Mouse (Mus musculus): ENCODE results near the gene Rap1gap2. TPM values are rescaled to one million over a fixed set of nuclear protein-coding genes. Genes with fewer than 3 reads are reported as not detected.
A peak's percentile ranks its signal among the peaks of the same experiment; 100 is the strongest.

Gene Rap1gap2
- total RNA-seq, 2 experiments from 2014 or later = 6.2 to 10.7 TPM

DNA sequence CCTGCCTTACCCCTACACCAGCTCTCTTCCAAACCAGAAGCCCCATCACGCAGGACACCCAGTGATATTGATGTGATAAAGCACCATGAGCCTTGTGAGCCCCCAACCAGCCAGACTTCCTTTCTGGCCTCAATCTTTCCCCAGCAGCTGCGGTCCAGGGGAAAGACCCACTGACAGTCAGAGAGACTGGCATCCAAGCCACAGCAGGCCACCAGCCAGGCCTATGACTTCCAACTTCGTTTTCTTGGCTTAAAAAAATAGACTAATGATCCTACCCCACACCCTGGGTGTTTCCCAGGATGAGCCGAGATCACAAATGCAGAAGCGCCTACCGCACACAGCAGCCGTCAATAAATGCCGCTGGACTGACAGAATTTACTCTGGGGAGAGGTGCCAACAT is 151.1 kb downstream of the Rap1gap2 start:
- DNase-seq = no peak

DNA sequence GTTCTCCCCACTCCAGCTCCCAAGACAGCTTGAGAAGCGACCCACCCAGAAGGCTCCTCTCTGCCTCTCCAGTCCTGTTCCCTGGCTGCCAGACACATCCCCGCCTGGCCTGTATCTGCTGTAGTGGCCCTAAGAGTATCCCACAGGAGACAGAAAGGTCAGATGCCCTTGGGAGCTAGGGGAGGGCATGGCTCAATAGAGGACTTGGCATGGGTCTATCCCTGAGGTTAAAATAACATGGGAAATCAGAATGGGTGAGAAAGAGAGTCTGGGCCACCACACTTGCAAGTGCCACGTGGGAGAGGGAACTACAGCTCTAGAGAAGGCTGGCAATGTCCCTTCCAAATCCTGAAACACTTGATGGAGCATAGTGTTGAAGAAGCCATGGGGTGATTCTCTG is 152.3 kb downstream of the Rap1gap2 start:
- no peak for DNase-seq

DNA sequence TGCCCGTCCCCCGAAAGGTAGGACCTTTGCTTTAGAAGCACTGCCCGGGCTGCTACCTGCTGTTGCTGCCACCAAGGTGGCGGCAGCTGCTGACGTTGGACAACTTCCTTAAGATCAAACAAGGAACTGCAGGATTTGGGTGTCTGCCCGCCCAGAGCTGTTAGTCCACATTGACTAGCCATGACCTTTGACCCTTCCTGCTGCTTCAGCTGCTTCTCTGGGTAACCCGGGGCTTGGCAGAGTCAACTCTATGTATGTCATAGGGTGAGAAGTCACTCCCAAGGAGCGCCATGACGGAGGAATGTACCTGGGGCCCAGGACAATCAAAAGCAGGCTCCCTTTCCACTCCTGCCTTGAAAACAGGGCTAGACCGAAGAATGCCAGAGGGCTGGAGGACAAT is 153.5 kb downstream of the Rap1gap2 start:
- DNase-seq = no peak

DNA sequence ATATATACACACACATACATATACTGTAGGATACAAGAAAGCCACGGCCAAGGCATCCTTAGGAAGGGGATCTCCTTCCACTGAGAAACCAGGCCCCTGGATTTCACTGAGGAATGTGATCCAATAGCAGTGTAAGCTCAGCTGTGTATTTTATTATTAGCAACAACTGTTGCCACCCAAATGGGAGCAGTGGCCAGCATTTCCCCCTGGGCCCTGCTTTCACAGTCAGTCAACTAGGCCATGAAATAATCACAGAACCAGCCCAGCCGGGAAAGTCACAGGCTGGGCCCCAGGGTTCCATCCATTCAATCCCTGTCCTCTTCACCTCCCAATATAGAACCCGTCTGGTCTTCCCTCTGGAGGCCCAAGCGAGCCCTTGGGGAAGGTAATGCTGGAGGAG is 162.2 kb downstream of the Rap1gap2 start:
- DNase-seq = peak; percentile 41

DNA sequence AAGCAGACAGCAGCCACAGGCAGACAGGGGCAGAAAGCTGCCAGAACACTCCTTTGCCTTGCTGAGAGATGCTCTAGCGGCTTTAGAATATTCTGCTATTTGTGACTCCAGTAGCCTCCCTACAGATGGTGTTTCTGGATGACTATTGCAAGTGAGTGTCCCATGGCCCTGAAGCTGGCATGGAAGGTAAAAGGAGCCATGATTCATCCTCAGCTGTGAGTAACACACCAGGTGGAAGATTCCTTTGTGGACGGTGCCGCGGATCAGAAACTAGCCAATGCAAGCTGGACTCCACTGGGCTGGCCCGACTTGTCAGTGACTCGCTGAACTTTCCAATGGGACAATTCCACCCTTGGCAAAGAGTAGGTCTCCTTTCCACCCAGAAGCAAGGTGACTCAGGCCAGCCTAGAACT is 162.7 kb downstream of the Rap1gap2 start:
- DNase-seq = peak; percentile 57

DNA sequence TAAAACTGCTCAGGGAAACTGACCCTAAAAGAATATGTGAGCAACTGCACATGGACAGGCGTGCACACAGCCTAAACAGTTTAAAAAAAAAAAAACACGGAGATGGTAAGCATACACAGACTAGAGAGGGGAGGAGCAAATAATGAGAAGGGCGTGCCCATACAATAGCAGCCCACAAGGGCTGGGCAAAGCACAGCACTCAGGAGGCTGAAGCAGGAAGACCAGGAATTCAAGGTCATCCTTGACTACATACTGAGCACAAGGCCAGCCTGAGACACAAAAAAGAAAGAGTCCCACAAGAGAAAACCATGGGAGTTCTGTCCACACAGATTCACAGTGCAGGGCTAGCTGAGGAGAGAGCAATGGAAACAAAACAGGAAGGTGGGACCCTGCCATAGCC is 165.1 kb downstream of the Rap1gap2 start:
- no peak for DNase-seq

DNA sequence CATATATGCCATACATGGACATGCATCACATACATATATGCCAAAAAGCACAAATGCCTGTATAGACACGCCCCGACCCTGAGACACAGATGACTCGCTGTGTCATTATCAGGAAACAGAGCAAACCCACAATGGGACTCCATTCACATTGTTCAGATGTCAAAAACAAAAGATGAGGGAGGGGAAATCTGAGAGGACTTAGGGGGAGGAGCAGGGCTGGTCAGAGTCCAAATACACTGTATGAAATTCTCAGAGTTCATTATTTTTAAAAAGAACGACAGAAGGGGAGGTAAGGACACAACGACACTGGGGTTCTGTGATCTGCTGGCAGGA is 166.8 kb downstream of the Rap1gap2 start:
- no peak for DNase-seq

DNA sequence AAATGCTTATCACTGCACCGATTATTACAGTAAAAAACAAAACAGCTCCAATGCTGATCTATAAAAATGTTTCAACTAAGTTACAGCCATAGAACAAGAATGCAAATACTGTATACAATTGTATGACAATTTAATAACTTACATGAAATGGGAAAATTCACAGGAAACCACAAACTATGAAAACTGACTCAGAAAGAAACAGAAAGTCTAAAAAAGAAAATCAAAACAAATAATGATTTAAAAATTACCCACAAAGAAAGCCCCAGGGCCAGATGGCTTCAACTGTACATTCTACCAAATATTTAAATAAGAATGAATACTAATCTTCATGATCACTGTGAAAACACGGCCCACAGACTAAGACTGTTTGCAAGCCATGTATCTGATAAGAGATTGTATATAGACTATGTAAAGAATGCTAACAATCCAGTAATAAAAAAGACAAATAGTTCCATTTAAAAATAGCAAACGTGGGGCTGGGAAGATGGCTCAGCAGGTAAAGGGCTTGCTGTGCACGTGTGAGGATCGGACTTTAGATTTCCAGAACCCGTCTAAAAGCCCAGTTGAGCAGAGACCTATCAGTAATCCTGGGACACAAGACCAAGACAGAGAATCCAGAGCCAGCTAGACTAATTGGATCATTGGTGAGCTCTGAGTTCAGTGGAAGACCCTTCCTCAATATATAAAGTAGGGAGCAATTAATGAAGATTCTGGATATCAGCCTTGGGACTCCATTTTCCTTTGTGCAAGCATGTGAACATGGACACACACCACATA is 167.4 kb downstream of the Rap1gap2 start:
- DNase-seq = no peak

DNA sequence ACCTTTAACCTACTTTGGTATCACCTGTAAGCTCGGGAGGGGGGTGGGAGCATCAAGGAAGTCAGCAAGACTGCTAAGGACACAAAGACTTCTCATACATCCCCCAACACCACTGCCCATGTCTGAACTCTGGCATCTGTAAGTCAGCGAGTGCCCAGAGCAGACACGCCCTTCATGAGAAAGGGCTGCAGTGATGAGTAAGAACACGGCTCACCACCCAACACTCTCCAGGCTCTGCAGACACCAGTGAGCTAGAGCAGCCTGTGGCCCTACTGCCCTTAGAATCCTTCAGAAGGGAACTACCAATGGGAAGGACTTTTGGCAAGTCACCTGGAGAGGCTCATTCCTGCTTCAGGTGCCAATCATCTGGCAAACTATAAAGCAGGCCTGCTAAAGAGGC is 168.3 kb downstream of the Rap1gap2 start:
- DNase-seq = no peak

DNA sequence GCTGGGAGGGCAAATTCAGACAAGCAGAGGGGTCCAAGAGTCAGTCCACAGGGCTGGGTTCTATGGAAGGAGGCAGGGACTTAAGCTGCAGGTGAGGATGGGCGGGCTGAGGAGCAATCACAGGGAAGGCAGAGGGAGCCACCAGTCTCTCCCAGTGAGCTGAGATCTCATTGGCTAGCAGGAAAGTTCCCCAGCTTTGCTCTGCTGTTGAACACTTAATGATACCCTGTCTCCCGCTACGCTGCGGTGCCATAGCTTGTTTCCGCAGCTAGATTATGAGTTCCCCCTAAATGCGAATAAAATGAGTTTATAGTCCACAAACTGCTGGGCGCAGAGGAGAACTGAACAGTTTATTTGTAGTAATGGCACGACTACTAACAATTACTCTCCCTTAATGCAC is 170.6 kb downstream of the Rap1gap2 start:
- DNase-seq = no peak

DNA sequence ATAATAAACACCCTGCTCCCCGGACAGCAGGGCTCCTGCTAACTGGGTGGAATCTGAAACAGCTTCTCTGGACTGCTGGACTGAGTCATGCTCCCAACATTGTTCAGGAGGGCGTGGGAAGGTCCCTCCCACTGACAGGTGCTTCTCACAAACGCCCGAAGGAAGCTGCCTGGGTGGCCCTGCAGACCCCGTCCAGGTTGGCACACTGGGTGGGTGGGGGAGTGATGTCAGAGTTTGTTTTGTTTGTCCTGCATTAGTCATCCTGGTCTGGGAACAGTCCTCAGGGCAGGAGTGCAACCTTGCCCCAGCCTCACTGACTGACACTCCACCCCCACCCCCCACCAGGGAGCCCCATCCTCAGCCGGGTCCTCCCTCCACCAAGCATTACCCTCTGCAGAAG is 171.5 kb downstream of the Rap1gap2 start:
- DNase-seq = no peak

DNA sequence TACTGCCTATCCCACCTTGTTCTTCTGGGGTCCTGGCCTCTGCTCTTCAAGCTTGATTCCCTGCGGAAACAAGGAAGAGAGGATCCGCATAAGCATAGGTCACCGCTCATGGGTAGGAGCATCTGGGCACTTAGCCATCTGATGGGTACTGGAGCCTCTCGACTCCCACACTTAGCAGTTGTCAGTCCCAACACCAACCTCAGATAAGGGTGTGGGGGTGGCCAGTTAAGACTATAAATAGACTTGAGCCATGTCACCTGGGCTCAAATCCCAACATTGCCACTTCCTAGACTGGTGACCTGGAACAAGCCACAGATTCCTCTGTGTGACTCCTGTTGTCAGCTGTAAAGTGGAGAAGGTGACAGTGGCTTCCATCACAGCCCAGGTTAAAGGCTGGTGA is 172.5 kb downstream of the Rap1gap2 start:
- no peak for DNase-seq

DNA sequence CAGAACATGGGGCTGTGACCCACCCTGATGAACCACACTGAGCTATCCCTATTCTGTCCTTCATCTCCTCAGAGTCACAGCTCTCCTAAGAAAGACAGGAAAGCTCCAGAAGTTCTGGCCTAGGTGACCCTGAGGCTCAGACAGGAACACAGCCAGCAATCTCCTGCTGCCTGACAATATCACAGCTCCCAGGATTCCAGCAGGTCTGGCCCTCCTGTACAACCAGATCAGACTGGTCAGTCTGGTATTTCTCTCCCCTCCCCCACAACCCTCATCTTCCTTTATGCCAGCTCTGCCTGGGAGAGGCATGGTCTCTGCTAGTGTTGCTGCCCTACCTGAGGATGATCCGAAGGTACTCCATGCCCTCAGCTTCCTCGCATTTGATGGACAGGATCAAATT is 175.3 kb downstream of the Rap1gap2 start:
- no peak for DNase-seq

DNA sequence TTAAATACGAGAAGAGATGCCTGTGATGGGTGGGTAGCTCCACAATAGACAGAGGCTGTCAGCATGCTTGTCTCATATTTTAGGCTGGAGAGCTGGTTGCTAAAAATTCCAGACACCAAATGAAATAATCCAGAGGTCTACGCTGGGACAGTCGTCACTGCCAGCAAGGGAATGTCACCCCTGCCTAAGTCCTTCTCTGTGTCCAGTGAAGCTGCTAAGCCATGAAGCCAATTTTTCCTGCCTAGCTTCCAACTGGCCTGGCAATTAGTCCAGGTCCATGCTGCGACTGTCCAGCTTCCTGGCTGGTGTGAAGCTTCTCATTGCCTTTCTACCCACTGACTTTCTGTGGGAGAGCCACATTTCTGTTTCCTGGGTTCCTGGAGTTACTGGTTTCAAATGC is 177.7 kb downstream of the Rap1gap2 start:
- DNase-seq = no peak

DNA sequence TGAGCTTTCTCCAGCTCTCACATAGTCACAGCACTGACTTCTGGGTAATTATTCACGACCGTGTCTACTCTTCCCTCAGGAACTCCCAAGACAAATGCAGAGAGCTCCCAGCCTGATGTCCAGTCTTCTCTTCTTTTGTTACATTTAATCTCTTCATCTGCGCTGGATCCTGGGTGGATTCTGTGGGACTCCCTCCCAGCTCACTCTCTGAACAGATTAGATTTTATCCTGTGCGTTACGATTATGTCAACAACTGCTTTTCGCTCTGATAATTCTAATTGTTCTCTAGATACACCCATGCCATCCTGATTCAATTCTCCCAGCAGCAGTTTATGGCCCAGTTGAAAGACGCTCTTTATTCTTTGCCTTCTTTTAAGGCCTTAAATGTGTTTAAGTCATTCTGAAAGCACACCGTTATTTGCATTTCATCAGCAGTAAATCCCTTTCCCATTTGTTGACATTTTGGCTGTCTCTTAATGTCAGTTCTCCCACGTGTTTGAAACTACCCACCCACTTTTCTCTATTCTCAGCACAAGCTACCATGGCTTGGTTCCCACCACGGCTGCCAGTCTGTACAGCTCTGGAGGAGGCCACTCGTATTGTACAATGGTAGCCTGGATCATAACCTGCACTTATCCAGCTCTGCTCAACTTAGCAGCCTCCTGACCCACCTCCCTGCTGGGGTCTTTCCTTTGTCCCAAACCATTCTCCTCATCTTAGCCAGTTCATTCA is 180.8 kb downstream of the Rap1gap2 start:
- DNase-seq = no peak

DNA sequence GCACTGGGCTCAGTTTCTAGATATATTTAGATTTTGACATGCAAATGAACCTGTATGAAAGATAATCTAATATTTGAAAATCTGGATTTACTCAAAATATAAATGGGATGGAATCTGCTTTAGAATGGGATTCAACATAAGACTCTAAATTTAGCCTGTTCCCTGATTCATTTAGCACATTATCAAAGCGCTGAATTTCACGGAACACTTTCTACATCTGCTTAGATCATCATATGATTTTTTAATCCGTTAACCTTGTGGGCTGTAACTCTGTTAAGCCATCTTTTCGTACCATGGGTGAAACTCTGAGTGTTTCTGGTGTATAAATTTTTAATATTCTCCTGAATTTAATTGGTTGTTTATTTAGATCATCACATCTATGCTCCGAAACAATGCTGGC is 184.4 kb downstream of the Rap1gap2 start:
- no peak for DNase-seq

DNA sequence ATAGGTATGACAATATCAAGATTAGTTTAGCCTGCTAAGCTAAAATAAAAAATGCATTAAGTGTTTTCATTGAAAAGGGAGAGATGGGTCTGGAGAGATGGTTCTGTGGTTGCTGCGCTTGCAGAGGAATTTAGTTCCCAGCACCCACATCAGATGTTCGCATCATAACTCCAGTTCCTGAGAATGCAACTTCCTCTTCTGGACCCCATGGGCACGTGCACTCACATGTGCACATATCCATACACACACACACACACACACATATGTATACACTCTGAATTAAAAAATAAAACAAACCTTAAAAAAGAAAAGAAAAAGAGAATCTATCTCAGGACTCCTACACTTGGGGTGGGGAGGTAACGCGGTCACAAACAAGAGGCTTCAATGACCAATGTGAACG is 188.7 kb downstream of the Rap1gap2 start:
- DNase-seq = no peak

DNA sequence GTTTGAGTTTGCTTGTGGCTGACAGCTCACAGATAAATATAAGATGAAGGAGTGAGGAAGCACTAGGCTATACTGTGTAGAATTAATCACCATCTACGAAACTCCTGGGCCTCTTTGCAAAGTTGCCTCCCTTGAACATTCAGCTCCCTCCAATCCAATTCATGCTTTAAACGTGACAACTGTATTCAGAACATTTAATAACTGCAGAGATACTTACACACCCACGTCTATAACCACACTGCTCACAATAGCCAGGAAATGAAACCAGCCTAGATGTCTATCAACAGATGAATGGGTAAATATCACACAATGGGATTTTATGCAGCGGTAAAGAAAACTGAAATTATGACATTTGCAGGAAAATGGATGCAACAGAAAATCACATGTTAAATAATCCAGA is 189.6 kb downstream of the Rap1gap2 start:
- DNase-seq = no peak

DNA sequence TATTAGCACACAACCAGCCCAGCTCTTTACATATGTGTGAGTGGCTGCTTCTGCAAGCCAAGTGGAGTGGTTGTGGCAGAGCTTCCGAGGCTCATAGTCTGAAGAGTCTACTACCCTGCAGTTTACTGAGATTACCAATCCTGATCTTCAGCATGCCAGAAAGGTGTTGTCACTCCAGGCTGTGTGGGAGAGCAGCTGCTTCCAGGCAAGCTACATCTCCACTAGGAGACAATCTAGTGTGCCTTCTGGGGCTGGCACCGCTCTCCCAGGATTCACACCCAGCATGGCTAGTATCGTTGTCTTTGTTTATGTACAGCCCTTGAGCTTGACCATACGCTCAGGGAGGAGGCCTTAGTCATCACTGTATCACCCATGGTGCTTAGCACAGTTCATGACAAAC is 191.1 kb downstream of the Rap1gap2 start:
- DNase-seq = no peak

DNA sequence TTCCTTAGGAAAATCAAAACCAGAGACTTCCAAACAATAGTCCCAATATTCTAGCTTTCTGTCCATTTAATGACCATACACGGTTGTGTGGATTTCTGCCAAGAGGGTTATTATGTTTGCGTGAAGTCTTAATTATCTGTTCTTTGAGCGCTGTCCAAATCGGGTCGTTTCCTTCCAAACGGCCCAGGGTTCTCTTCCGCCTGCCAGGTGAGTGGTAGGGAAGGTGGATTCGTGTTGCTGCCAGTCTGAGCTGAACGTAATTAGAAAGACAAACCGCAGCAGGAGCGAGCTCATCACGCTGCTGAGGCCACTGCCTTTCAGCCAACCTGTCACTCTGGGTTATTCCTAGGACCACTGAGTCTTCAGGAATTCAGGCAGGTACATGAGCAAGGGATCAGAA is 195.0 kb downstream of the Rap1gap2 start:
- DNase-seq = no peak

DNA sequence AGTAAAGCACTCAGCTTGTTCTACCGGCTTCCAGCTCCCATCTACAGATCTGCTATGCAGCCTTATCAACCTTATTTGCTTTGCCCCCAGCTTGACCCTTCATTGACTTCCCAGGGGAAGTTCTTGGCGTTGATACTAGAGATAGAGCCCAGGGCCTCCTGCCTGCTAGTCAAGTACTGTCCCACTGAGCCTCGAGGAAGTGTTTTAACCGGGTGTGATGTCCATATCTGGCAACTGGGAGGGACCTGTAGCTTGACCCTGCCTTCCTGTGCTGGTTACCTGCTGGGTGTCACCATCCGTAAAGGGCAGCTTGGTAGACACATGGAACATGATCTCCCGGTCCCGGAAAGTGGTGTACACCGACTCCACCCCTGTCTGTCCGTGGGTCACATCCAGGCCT is 196.6 kb downstream of the Rap1gap2 start:
- no peak for DNase-seq

DNA sequence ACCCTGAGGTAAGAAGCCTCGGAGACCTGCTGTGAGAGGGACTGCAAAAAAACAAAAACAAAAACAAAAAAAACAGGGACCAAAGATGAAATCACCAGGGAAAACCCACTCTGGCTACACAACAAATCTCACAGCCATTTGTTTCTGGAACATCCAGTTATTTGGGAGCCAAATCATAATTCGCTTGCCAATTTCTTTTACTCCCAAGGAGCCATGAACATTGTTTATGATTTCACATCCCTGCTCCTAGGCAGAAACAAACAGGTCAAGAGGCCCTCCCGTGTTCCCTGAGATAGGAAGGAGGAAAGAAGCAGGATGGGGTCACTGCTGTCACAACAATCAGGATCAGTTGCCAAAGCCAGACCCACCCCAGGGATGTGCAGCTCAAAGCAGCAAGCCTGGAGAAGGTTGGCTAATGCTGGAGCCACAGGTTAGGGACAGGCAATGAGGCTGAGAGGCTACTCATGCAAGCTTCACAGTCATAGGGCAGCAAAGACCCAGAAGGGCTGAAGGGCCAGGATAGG is 197.2 kb downstream of the Rap1gap2 start:
- no peak for DNase-seq

DNA sequence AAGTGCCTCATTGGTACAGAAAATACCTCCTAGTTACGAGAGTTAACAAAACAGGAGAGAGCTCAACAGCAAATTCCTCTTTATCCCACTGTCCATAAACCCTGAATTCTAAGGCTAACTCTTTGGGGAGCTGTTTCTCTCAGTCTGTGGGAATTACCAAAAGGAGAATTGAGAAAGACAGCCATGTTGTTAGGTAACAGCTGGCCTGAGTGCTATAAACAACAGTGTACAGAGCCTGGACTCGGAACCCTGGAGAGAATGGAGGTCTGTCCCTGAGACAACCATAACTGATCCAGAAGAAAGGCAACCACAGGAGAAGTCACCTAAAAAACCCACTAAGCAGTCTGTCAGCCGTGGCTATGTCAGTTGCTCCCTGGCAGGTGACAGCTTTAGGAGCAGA is 198.3 kb downstream of the Rap1gap2 start:
- no peak for DNase-seq

DNA sequence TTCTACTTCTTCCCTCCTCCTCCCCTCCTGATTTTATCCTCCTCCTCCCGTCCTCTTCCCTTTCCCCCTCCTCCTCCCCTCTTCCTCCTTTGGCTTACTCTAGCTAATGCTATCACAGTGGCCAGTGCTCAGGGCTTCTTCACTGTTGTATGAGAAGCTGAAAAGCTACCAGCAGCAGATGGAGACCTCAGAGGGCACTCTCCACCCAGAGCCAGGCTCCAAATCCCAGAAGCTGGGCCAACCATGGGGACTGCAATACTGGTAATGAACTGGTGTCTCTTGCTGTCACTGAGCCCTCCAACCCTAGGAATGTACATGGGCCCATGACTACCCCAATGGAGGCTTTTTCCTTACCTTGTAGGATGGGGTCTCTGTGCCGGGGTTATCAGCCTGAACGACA is 198.8 kb downstream of the Rap1gap2 start:
- no peak for DNase-seq
